Mouse (Mus musculus) embryonic facial prominence, embryonic 10.5 days (tissue): ENCODE measurements around the gene Klk1b1. TPM values are rescaled to one million over a fixed set of nuclear protein-coding genes. Genes with fewer than 3 reads are reported as not detected.

ENCODE experiments used
- polyA plus RNA-seq: library from polyadenylated mRNA; unstranded; fragments of >200 nt; fragmentation: Nextera tagmentation; extraction: Ambion mirVana; gene quantifications from 2 replicates; pipeline ENCODE4 v1.2.1, GENCODE M21; 2016

Gene Klk1b1
- polyA plus RNA-seq, 1 experiment from 2014 or later: not detected

Other genes with a start within 250 kb of the Klk1b1 start
- gene Klk12, start 197.9 kb upstream of the Klk1b1 start, polyA plus RNA-seq: not detected in 2 replicates
- gene Klk11, start 192.1 kb upstream of the Klk1b1 start, polyA plus RNA-seq: 0.11 TPM in 1 of 2 replicates, not detected in the other
- gene Klk10, start 185.7 kb upstream of the Klk1b1 start, polyA plus RNA-seq: 0.25 and 0.39 TPM in 2 replicates
- 0.10 and 0.16 TPM in 2 replicates for gene Klk9, start 174.9 kb upstream of the Klk1b1 start, polyA plus RNA-seq
- 17.5 and 17.9 TPM in 2 replicates for gene Klk8, start 169.2 kb upstream of the Klk1b1 start, polyA plus RNA-seq
- not detected in 2 replicates for gene Klk7, start 155.5 kb upstream of the Klk1b1 start, polyA plus RNA-seq
- not detected in 2 replicates for gene Klk6, start 142.3 kb upstream of the Klk1b1 start, polyA plus RNA-seq
- gene Klk5, start 124.8 kb upstream of the Klk1b1 start, polyA plus RNA-seq: not detected in 2 replicates
- gene Klk4, start 85.6 kb upstream of the Klk1b1 start, polyA plus RNA-seq: not detected in 2 replicates
- gene Klk15, start 33.0 kb upstream of the Klk1b1 start, polyA plus RNA-seq: not detected in 2 replicates
- gene Klk1b8, start 16.1 kb upstream of the Klk1b1 start, polyA plus RNA-seq: not detected in 2 replicates
- gene Klk1b9, start 9.3 kb downstream of the Klk1b1 start, polyA plus RNA-seq: not detected in 2 replicates
- not detected in 2 replicates for gene Klk1b11, start 29.1 kb downstream of the Klk1b1 start, polyA plus RNA-seq
- not detected in 2 replicates for gene Klk1b26, start 45.4 kb downstream of the Klk1b1 start, polyA plus RNA-seq
- not detected in 2 replicates for gene Klk1b27, start 85.5 kb downstream of the Klk1b1 start, polyA plus RNA-seq
- not detected in 2 replicates for gene Klk1b21, start 135.6 kb downstream of the Klk1b1 start, polyA plus RNA-seq
- gene Klk1b22, start 145.9 kb downstream of the Klk1b1 start, polyA plus RNA-seq: not detected in 2 replicates
- gene Klk1b16, start 170.0 kb downstream of the Klk1b1 start, polyA plus RNA-seq: not detected in 2 replicates
- not detected in 2 replicates for gene Klk1b24, start 221.5 kb downstream of the Klk1b1 start, polyA plus RNA-seq
- gene Klk1b3, start 231.4 kb downstream of the Klk1b1 start, polyA plus RNA-seq: not detected in 2 replicates
- gene Klk1b4, start 240.7 kb downstream of the Klk1b1 start, polyA plus RNA-seq: not detected in 2 replicates
- gene Klk1b5, start 249.2 kb downstream of the Klk1b1 start, polyA plus RNA-seq: not detected in 2 replicates